Mouse (Mus musculus): Measurements from ENCODE around the gene Pirb.

The Pirb gene

GRCm38 (mm10) chr7:3692382-3692986 lies 27.7 kb downstream of the Pirb start, which contains the start of gene Tsen34:
Gene Tsen34, plus strand, starts transcription at chr7:3692863.
- no peak for DNase-seq (ENCODE audit: low spot score)

- no peak for DNase-seq (ENCODE audit: low spot score)
Observed at GRCm38 (mm10) chr7:3691919-3692318, 28.3 kb downstream of the Pirb start.

- no peak for DNase-seq (ENCODE audit: low spot score)
Observed at GRCm38 (mm10) chr7:3685400-3686187, 34.6 kb downstream of the Pirb start.

GRCm38 (mm10) chr7:3684698-3685097 lies 35.5 kb downstream of the Pirb start:
- no peak for DNase-seq (ENCODE audit: low spot score)

- DNase-seq (ENCODE audit: low spot score): no peak
Observed at GRCm38 (mm10) chr7:3683908-3684550, 36.2 kb downstream of the Pirb start.

- DNase-seq (ENCODE audit: low spot score): no peak
Observed at GRCm38 (mm10) chr7:3677342-3677741, 42.8 kb downstream of the Pirb start, which contains the start of gene Tmc4. Gene Tmc4, minus strand, starts transcription at chr7:3677553.

GRCm38 (mm10) chr7:3676371-3676770 lies 43.8 kb downstream of the Pirb start:
- DNase-seq (ENCODE audit: low spot score): no peak

- no peak for DNase-seq (ENCODE audit: low spot score)
Observed at GRCm38 (mm10) chr7:3675228-3675548, 45.0 kb downstream of the Pirb start.

- DNase-seq (ENCODE audit: low spot score): peak; percentile 41
Observed at GRCm38 (mm10) chr7:3674507-3675227, 45.5 kb downstream of the Pirb start.

- DNase-seq (ENCODE audit: low spot score): no peak
Observed at GRCm38 (mm10) chr7:3666921-3667391, 53.2 kb downstream of the Pirb start.

GRCm38 (mm10) chr7:3665215-3666114 lies 54.7 kb downstream of the Pirb start, which contains the start of gene Leng1:
Gene Leng1, minus strand, starts transcription at chr7:3665840.
- DNase-seq (ENCODE audit: low spot score): peak; percentile 98

- DNase-seq (ENCODE audit: low spot score): no peak
Observed at GRCm38 (mm10) chr7:3664524-3665214, 55.5 kb downstream of the Pirb start.

Measured in ovary, adult 18-20 months (tissue).